ENCODE assay signal across 28 mouse cellular contexts in the genomic region with DNA sequence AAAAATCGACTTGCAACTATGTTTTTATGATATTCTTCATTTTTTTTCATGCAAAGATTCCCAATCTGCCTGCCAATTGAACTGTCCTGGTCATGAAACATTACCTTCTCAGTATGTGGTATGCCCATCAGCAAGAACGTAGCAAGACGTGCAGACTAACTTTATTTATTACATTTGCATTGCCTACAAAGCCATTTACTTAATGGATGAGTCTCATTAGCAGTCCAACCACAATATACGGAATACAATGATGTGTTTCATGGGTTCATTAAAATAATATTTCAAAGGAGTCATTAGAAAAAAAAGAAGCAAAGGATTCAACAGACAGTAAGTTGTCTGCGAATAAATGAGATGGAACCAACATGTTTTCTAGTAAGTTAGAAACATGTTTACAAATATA.
"Had no signal": no experiment of that assay in that cellular context is flagged by ENCODE, and none has a peak within 500 bp of the region (broad histone marks: within the 10 kb centered on the region; RNA-seq: fewer than 3 reads in every experiment).

No protein-coding gene starts in this region.

- H3K9ac ChIP-seq: embryonic facial prominence, embryonic 12.5 days; embryonic facial prominence, embryonic 13.5 days; embryonic facial prominence, embryonic 15.5 days; forebrain, embryonic 12.5 days; forebrain, embryonic 13.5 days; forebrain, embryonic 15.5 days; forebrain, postnatal 0 days had no signal

- H3K4me1 ChIP-seq: embryonic facial prominence, embryonic 10.5 days; embryonic facial prominence, embryonic 12.5 days; embryonic facial prominence, embryonic 13.5 days; embryonic facial prominence, embryonic 15.5 days; forebrain, embryonic 10.5 days; forebrain, embryonic 12.5 days; forebrain, embryonic 13.5 days; forebrain, embryonic 15.5 days had no signal

- H3K9me3 ChIP-seq: embryonic facial prominence, embryonic 10.5 days; embryonic facial prominence, embryonic 12.5 days; embryonic facial prominence, embryonic 13.5 days; embryonic facial prominence, embryonic 15.5 days; forebrain, embryonic 10.5 days; forebrain, embryonic 12.5 days; forebrain, embryonic 13.5 days; forebrain, embryonic 15.5 days had no signal

- H3K4me2 ChIP-seq: embryonic facial prominence, embryonic 12.5 days; embryonic facial prominence, embryonic 13.5 days; embryonic facial prominence, embryonic 15.5 days; forebrain, embryonic 12.5 days; forebrain, embryonic 13.5 days; forebrain, embryonic 15.5 days had no signal

- H3K4me3 ChIP-seq: embryonic facial prominence, embryonic 10.5 days; embryonic facial prominence, embryonic 12.5 days; embryonic facial prominence, embryonic 13.5 days; embryonic facial prominence, embryonic 15.5 days; erythroblast, embryonic 14.5 days; forebrain, embryonic 10.5 days; forebrain, embryonic 12.5 days; forebrain, embryonic 13.5 days; forebrain, embryonic 15.5 days; heart, adult 2 months had no signal

- DNase-seq: cerebellum, adult 2 months; cerebellum, adult 8-10 months; cerebellum, adult 9-10 months; cerebellum, adult 9-11 months; cerebellum, postnatal 10 days; cerebellum, postnatal 14 days; cerebellum, postnatal 25 days; cerebellum, postnatal 36 days; embryo, embryonic 11 days; forebrain, postnatal 0 days; gastrocnemius, postnatal 10 days; gastrocnemius, postnatal 14 days; gastrocnemius, postnatal 25 days; gastrocnemius, postnatal 36 days; heart, adult 11 months; heart, adult 18-20 months; heart, adult 2 months had no signal

- H3K27ac ChIP-seq: embryonic facial prominence, embryonic 10.5 days; embryonic facial prominence, embryonic 12.5 days; embryonic facial prominence, embryonic 13.5 days; embryonic facial prominence, embryonic 15.5 days; forebrain, embryonic 10.5 days; forebrain, embryonic 12.5 days; forebrain, embryonic 13.5 days; forebrain, embryonic 15.5 days; heart, adult 2 months had no signal

- H3K27me3 ChIP-seq: embryonic facial prominence, embryonic 12.5 days; embryonic facial prominence, embryonic 13.5 days; embryonic facial prominence, embryonic 15.5 days; forebrain, embryonic 12.5 days; forebrain, embryonic 13.5 days; forebrain, embryonic 15.5 days had no signal

- H3K36me3 ChIP-seq: embryonic facial prominence, embryonic 10.5 days; embryonic facial prominence, embryonic 12.5 days; embryonic facial prominence, embryonic 13.5 days; embryonic facial prominence, embryonic 15.5 days; forebrain, embryonic 10.5 days; forebrain, embryonic 12.5 days; forebrain, embryonic 15.5 days had no signal

- ATAC-seq: forebrain, embryonic 13.5 days; forebrain, embryonic 14.5 days; forebrain, embryonic 15.5 days; forebrain, embryonic 16.5 days; forebrain, postnatal 0 days had no signal
